Mouse (Mus musculus): ENCODE data around the gene Khdc1b.

- TF ChIP-seq CTCF (IDR thresholded peaks at IDR 0.05; ENCODE audit: low read depth, low read length), result no peak
- no peak for TF ChIP-seq POLR2A (IDR thresholded peaks at IDR 0.05; ENCODE audit: extremely low read depth, insufficient read depth, low read length)
Measured at GRCm38 (mm10) chr1:21349341-21349740, 34.0 kb upstream of the Khdc1b start, which contains the start of gene Khdc1a.
